Mouse (Mus musculus): ENCODE data around the gene Gm20716. TPM values are rescaled to one million over a fixed set of nuclear protein-coding genes. Genes with fewer than 3 reads are reported as not detected.

Gene Gm20716
- 16.7 and 18.6 TPM in 2 replicates for polyA plus RNA-seq (2015; fragmentation: Nextera tagmentation; extraction: Ambion mirVana)

GRCm38 (mm10) chr2:168230026-168230728 lies at the start of gene Gm20716, which contains the start of the genes Dpm1 and Mocs3:
Gene Gm20716, minus strand, starts transcription at chr2:168230364.
Gene Dpm1, minus strand, starts transcription at chr2:168230591.
Gene Mocs3, plus strand, starts transcription at chr2:168230622.
- under 1% methylated on average over 71 of the region's 73 CpGs for WGBS
- peak within 1 kb of the TSS; percentile 94 for H3K4me3 ChIP-seq (ENCODE audit: low read length)
- peak; percentile 84 for ATAC-seq (ENCODE audit: low FRiP score, low TSS enrichment)
- H3K27ac ChIP-seq (ENCODE audit: low read length), result peak within 1 kb of the TSS; percentile 97
- peaks cover 35% of the 10 kb centered on the region for H3K36me3 ChIP-seq (ENCODE audit: insufficient read depth, low read length)
- peak within 1 kb of the TSS; percentile 97 for H3K9ac ChIP-seq (replicated peaks; ENCODE audit: low read length)
- H3K9me3 ChIP-seq (ENCODE audit: low read length), result no peaks in the 10 kb centered on the region
- H3K27me3 ChIP-seq (ENCODE audit: insufficient read depth, low read length), result no peaks in the 10 kb centered on the region
- peaks cover 29% of the 10 kb centered on the region for H3K4me1 ChIP-seq (ENCODE audit: insufficient read depth, low read length)
- H3K4me2 ChIP-seq (replicated peaks; ENCODE audit: low read depth, low read length), result peak within 1 kb of the TSS; percentile 99

GRCm38 (mm10) chr2:168274374-168274935 lies 44.3 kb upstream of the Gm20716 start:
- Histone ChIP-seq H3K9me3 (ENCODE audit: low read length) (no peaks in the 10 kb centered on the region), H3K27ac (ENCODE audit: low read length) (no peak overlapping the region), H3K9ac (replicated peaks; ENCODE audit: low read length) (no peak overlapping the region), H3K4me1 (ENCODE audit: insufficient read depth, low read length) (no peaks in the 10 kb centered on the region), H3K4me3 (ENCODE audit: low read length) (no peak overlapping the region), H3K36me3 (ENCODE audit: insufficient read depth, low read length) (no peaks in the 10 kb centered on the region), H3K4me2 (replicated peaks; ENCODE audit: low read depth, low read length) (no peak overlapping the region), H3K27me3 (ENCODE audit: insufficient read depth, low read length) (peaks cover 55% of the 10 kb centered on the region)
- 0 out of 2 replicates have a peak, but pooled peaks have one; percentile 14 for ATAC-seq (ENCODE audit: low FRiP score, low TSS enrichment)
- 9% methylated on average over 11 of the region's 11 CpGs for WGBS

- 37% methylated on average over 9 of the region's 9 CpGs for WGBS
- Histone ChIP-seq H3K27me3 (ENCODE audit: insufficient read depth, low read length) (peaks cover 46% of the 10 kb centered on the region), H3K27ac (ENCODE audit: low read length) (no peak overlapping the region), H3K36me3 (ENCODE audit: insufficient read depth, low read length) (no peaks in the 10 kb centered on the region), H3K4me1 (ENCODE audit: insufficient read depth, low read length) (no peaks in the 10 kb centered on the region), H3K9ac (replicated peaks; ENCODE audit: low read length) (no peak overlapping the region), H3K4me2 (replicated peaks; ENCODE audit: low read depth, low read length) (no peak overlapping the region), H3K9me3 (ENCODE audit: low read length) (no peaks in the 10 kb centered on the region), H3K4me3 (ENCODE audit: low read length) (no peak overlapping the region)
- no peak for ATAC-seq (ENCODE audit: low FRiP score, low TSS enrichment)
These were observed 43.2 kb upstream of the Gm20716 start for GRCm38 (mm10) chr2:168273387-168273786.

GRCm38 (mm10) chr2:168268033-168268432 lies 37.9 kb upstream of the Gm20716 start:
- H3K4me3 ChIP-seq (ENCODE audit: low read length), result no peak overlapping the region
- H3K27ac ChIP-seq (ENCODE audit: low read length), result no peak overlapping the region
- H3K9ac ChIP-seq (replicated peaks; ENCODE audit: low read length), result no peak overlapping the region
- no peaks in the 10 kb centered on the region for H3K36me3 ChIP-seq (ENCODE audit: insufficient read depth, low read length)
- no peaks in the 10 kb centered on the region for H3K4me1 ChIP-seq (ENCODE audit: insufficient read depth, low read length)
- ATAC-seq (ENCODE audit: low FRiP score, low TSS enrichment), result no peak
- peaks cover 7% of the 10 kb centered on the region; the same call in 1 of the 2 replicates for H3K27me3 ChIP-seq (ENCODE audit: insufficient read depth, low read length)
- WGBS, result 37% methylated on average over 7 of the region's 7 CpGs
- peak overlapping the region; percentile 30 for H3K4me2 ChIP-seq (replicated peaks; ENCODE audit: low read depth, low read length)
- H3K9me3 ChIP-seq (ENCODE audit: low read length), result no peaks in the 10 kb centered on the region

GRCm38 (mm10) chr2:168260900-168261299 lies 30.7 kb upstream of the Gm20716 start:
- H3K9ac ChIP-seq (replicated peaks; ENCODE audit: low read length), result no peak overlapping the region
- no peak for ATAC-seq (ENCODE audit: low FRiP score, low TSS enrichment)
- no peak overlapping the region for H3K4me3 ChIP-seq (ENCODE audit: low read length)
- H3K36me3 ChIP-seq (ENCODE audit: insufficient read depth, low read length), result no peaks in the 10 kb centered on the region
- H3K27me3 ChIP-seq (ENCODE audit: insufficient read depth, low read length), result peaks cover 4% of the 10 kb centered on the region; the same call in 1 of the 2 replicates
- H3K9me3 ChIP-seq (ENCODE audit: low read length), result no peaks in the 10 kb centered on the region
- no peak overlapping the region for H3K27ac ChIP-seq (ENCODE audit: low read length)
- no peaks in the 10 kb centered on the region for H3K4me1 ChIP-seq (ENCODE audit: insufficient read depth, low read length)
- no peak overlapping the region for H3K4me2 ChIP-seq (replicated peaks; ENCODE audit: low read depth, low read length)
- 92% methylated on average over 10 of the region's 10 CpGs for WGBS

GRCm38 (mm10) chr2:168260124-168260523 lies 30.0 kb upstream of the Gm20716 start:
- Histone ChIP-seq H3K27ac (ENCODE audit: low read length) (no peak overlapping the region), H3K9ac (replicated peaks; ENCODE audit: low read length) (no peak overlapping the region), H3K4me3 (ENCODE audit: low read length) (no peak overlapping the region), H3K4me2 (replicated peaks; ENCODE audit: low read depth, low read length) (no peak overlapping the region), H3K4me1 (ENCODE audit: insufficient read depth, low read length) (no peaks in the 10 kb centered on the region), H3K36me3 (ENCODE audit: insufficient read depth, low read length) (no peaks in the 10 kb centered on the region), H3K27me3 (ENCODE audit: insufficient read depth, low read length) (peaks cover 4% of the 10 kb centered on the region; the same call in 1 of the 2 replicates), H3K9me3 (ENCODE audit: low read length) (no peaks in the 10 kb centered on the region)
- WGBS, result 81% methylated on average over 3 of the region's 3 CpGs
- ATAC-seq (ENCODE audit: low FRiP score, low TSS enrichment), result no peak

- no peak overlapping the region for H3K4me3 ChIP-seq (ENCODE audit: low read length)
- H3K36me3 ChIP-seq (ENCODE audit: insufficient read depth, low read length), result no peaks in the 10 kb centered on the region
- ATAC-seq (ENCODE audit: low FRiP score, low TSS enrichment), result no peak
- peaks cover 4% of the 10 kb centered on the region; the same call in 1 of the 2 replicates for H3K27me3 ChIP-seq (ENCODE audit: insufficient read depth, low read length)
- H3K27ac ChIP-seq (ENCODE audit: low read length), result no peak overlapping the region
- H3K4me2 ChIP-seq (replicated peaks; ENCODE audit: low read depth, low read length), result no peak overlapping the region
- H3K4me1 ChIP-seq (ENCODE audit: insufficient read depth, low read length), result no peaks in the 10 kb centered on the region
- H3K9me3 ChIP-seq (ENCODE audit: low read length), result no peaks in the 10 kb centered on the region
- WGBS, result 91% methylated on average over 8 of the region's 8 CpGs
- no peak overlapping the region for H3K9ac ChIP-seq (replicated peaks; ENCODE audit: low read length)
These were observed 28.9 kb upstream of the Gm20716 start for GRCm38 (mm10) chr2:168259046-168259445.

- no peak for ATAC-seq (ENCODE audit: low FRiP score, low TSS enrichment)
- H3K27ac ChIP-seq (ENCODE audit: low read length), result no peak overlapping the region
- H3K4me1 ChIP-seq (ENCODE audit: insufficient read depth, low read length), result no peaks in the 10 kb centered on the region
- 0 out of 2 replicates have a peak, but pooled peaks cover under 1% of the 10 kb centered on the region for H3K27me3 ChIP-seq (ENCODE audit: insufficient read depth, low read length)
- no peaks in the 10 kb centered on the region for H3K36me3 ChIP-seq (ENCODE audit: insufficient read depth, low read length)
- H3K9ac ChIP-seq (replicated peaks; ENCODE audit: low read length), result no peak overlapping the region
- no peak overlapping the region for H3K4me2 ChIP-seq (replicated peaks; ENCODE audit: low read depth, low read length)
- H3K9me3 ChIP-seq (ENCODE audit: low read length), result no peaks in the 10 kb centered on the region
- WGBS, result 85% methylated on average over 4 of the region's 4 CpGs
- no peak overlapping the region for H3K4me3 ChIP-seq (ENCODE audit: low read length)
These were observed 27.0 kb upstream of the Gm20716 start for GRCm38 (mm10) chr2:168257188-168257587.

GRCm38 (mm10) chr2:168256506-168256905 lies 26.3 kb upstream of the Gm20716 start:
- ATAC-seq (ENCODE audit: low FRiP score, low TSS enrichment), result peak; percentile 66
- WGBS, result 67% methylated on average over 3 of the region's 3 CpGs
- Histone ChIP-seq H3K9me3 (ENCODE audit: low read length) (no peaks in the 10 kb centered on the region), H3K4me2 (replicated peaks; ENCODE audit: low read depth, low read length) (no peak overlapping the region), H3K9ac (replicated peaks; ENCODE audit: low read length) (no peak overlapping the region), H3K27me3 (ENCODE audit: insufficient read depth, low read length) (no peaks in the 10 kb centered on the region), H3K4me1 (ENCODE audit: insufficient read depth, low read length) (no peaks in the 10 kb centered on the region), H3K27ac (ENCODE audit: low read length) (no peak overlapping the region), H3K36me3 (ENCODE audit: insufficient read depth, low read length) (no peaks in the 10 kb centered on the region), H3K4me3 (ENCODE audit: low read length) (no peak overlapping the region)

- no peaks in the 10 kb centered on the region for H3K36me3 ChIP-seq (ENCODE audit: insufficient read depth, low read length)
- H3K27ac ChIP-seq (ENCODE audit: low read length), result no peak overlapping the region
- H3K9ac ChIP-seq (replicated peaks; ENCODE audit: low read length), result no peak overlapping the region
- ATAC-seq (ENCODE audit: low FRiP score, low TSS enrichment), result no peak
- H3K4me2 ChIP-seq (replicated peaks; ENCODE audit: low read depth, low read length), result no peak overlapping the region
- WGBS, result 24% methylated on average over 7 of the region's 7 CpGs
- no peaks in the 10 kb centered on the region for H3K4me1 ChIP-seq (ENCODE audit: insufficient read depth, low read length)
- H3K27me3 ChIP-seq (ENCODE audit: insufficient read depth, low read length), result no peaks in the 10 kb centered on the region
- H3K4me3 ChIP-seq (ENCODE audit: low read length), result no peak overlapping the region
- no peaks in the 10 kb centered on the region for H3K9me3 ChIP-seq (ENCODE audit: low read length)
These were observed 23.7 kb upstream of the Gm20716 start for GRCm38 (mm10) chr2:168253822-168254221.

All from kidney, embryonic 16.5 days (tissue).